Mouse (Mus musculus) kidney, adult 2 months (tissue): ENCODE measurements around the gene Lca5.

Experiments
- CTCF ChIP-seq: fragments of 200-500 bp; conservative IDR thresholded peaks from 2 replicates; pipeline ENCODE4 v1.5.1; 2011; ENCODE audit warnings: low read depth, mild to moderate bottlenecking, control low read depth, low read length, moderate library complexity, mixed read lengths; ENCODE audit not compliant: insufficient read depth, insufficient read length
- POLR2A ChIP-seq: fragments of 200-500 bp; IDR thresholded peaks from one replicate; pipeline ENCODE4 v1.6.1; 2011; ENCODE audit warnings: low read depth, low read length, control low read depth

GRCm38 (mm10) chr9:83349504-83349903 is 91.4 kb downstream of the Lca5 start:
- no peak for TF ChIP-seq CTCF
- no peak for TF ChIP-seq POLR2A
